Mouse (Mus musculus): ENCODE results near the gene Thrb. TPM values are rescaled to one million over a fixed set of nuclear protein-coding genes. Genes with fewer than 3 reads are reported as not detected.

Gene Thrb
- polyA plus RNA-seq, 1 experiment, result 0.13 TPM

- H3K9ac ChIP-seq (ENCODE audit: low read depth, poor library complexity, severe bottlenecking), result no peak overlapping the region
- TF ChIP-seq CTCF (IDR thresholded peaks at IDR 0.05; ENCODE audit: low read depth, low read length) (no peak), EP300 (IDR thresholded peaks at IDR 0.05; ENCODE audit: insufficient read depth, low read depth, low read length) (no peak), POLR2A (IDR thresholded peaks at IDR 0.05; ENCODE audit: insufficient read depth, low read length) (no peak)
- H3K4me3 ChIP-seq (ENCODE audit: low read depth, low read length), result no peak overlapping the region
- no peaks in the 10 kb centered on the region for H3K4me1 ChIP-seq (ENCODE audit: control insufficient read depth, insufficient read depth, low read length)
- H3K27me3 ChIP-seq (ENCODE audit: control insufficient read depth, insufficient read depth, low read length, poor library complexity, severe bottlenecking), result no peaks in the 10 kb centered on the region
- H3K27ac ChIP-seq (ENCODE audit: insufficient read depth, low read length), result no peak overlapping the region
- no peaks in the 10 kb centered on the region for H3K9me3 ChIP-seq (replicated peaks; ENCODE audit: control insufficient read depth, insufficient read depth, low read length, poor library complexity, severe bottlenecking)
- H3K36me3 ChIP-seq (ENCODE audit: control insufficient read depth, insufficient read depth, low read length, poor library complexity, severe bottlenecking), result no peaks in the 10 kb centered on the region
These were observed 62.9 kb downstream of the Thrb start for GRCm38 (mm10) chr14:17722824-17723445.

GRCm38 (mm10) chr14:17724577-17724976 lies 64.5 kb downstream of the Thrb start:
- Histone ChIP-seq H3K9ac (ENCODE audit: low read depth, poor library complexity, severe bottlenecking) (no peak overlapping the region), H3K4me1 (ENCODE audit: control insufficient read depth, insufficient read depth, low read length) (no peaks in the 10 kb centered on the region), H3K36me3 (ENCODE audit: control insufficient read depth, insufficient read depth, low read length, poor library complexity, severe bottlenecking) (no peaks in the 10 kb centered on the region), H3K27ac (ENCODE audit: insufficient read depth, low read length) (no peak overlapping the region), H3K9me3 (replicated peaks; ENCODE audit: control insufficient read depth, insufficient read depth, low read length, poor library complexity, severe bottlenecking) (no peaks in the 10 kb centered on the region), H3K4me3 (ENCODE audit: low read depth, low read length) (no peak overlapping the region), H3K27me3 (ENCODE audit: control insufficient read depth, insufficient read depth, low read length, poor library complexity, severe bottlenecking) (no peaks in the 10 kb centered on the region)
- no peak for TF ChIP-seq EP300 (IDR thresholded peaks at IDR 0.05; ENCODE audit: insufficient read depth, low read depth, low read length)
- no peak for TF ChIP-seq POLR2A (IDR thresholded peaks at IDR 0.05; ENCODE audit: insufficient read depth, low read length)
- TF ChIP-seq CTCF (IDR thresholded peaks at IDR 0.05; ENCODE audit: low read depth, low read length), result no peak

GRCm38 (mm10) chr14:17726906-17727305 lies 66.8 kb downstream of the Thrb start:
- no peak overlapping the region for H3K4me3 ChIP-seq (ENCODE audit: low read depth, low read length)
- no peaks in the 10 kb centered on the region for H3K4me1 ChIP-seq (ENCODE audit: control insufficient read depth, insufficient read depth, low read length)
- H3K9ac ChIP-seq (ENCODE audit: low read depth, poor library complexity, severe bottlenecking), result no peak overlapping the region
- TF ChIP-seq CTCF (IDR thresholded peaks at IDR 0.05; ENCODE audit: low read depth, low read length) (no peak), EP300 (IDR thresholded peaks at IDR 0.05; ENCODE audit: insufficient read depth, low read depth, low read length) (no peak), POLR2A (IDR thresholded peaks at IDR 0.05; ENCODE audit: insufficient read depth, low read length) (no peak)
- no peaks in the 10 kb centered on the region for H3K36me3 ChIP-seq (ENCODE audit: control insufficient read depth, insufficient read depth, low read length, poor library complexity, severe bottlenecking)
- no peak overlapping the region for H3K27ac ChIP-seq (ENCODE audit: insufficient read depth, low read length)
- no peaks in the 10 kb centered on the region for H3K27me3 ChIP-seq (ENCODE audit: control insufficient read depth, insufficient read depth, low read length, poor library complexity, severe bottlenecking)
- H3K9me3 ChIP-seq (replicated peaks; ENCODE audit: control insufficient read depth, insufficient read depth, low read length, poor library complexity, severe bottlenecking), result no peaks in the 10 kb centered on the region

- H3K4me1 ChIP-seq (ENCODE audit: control insufficient read depth, insufficient read depth, low read length), result no peaks in the 10 kb centered on the region
- H3K36me3 ChIP-seq (ENCODE audit: control insufficient read depth, insufficient read depth, low read length, poor library complexity, severe bottlenecking), result no peaks in the 10 kb centered on the region
- no peaks in the 10 kb centered on the region for H3K9me3 ChIP-seq (replicated peaks; ENCODE audit: control insufficient read depth, insufficient read depth, low read length, poor library complexity, severe bottlenecking)
- H3K9ac ChIP-seq (ENCODE audit: low read depth, poor library complexity, severe bottlenecking), result no peak overlapping the region
- no peak for TF ChIP-seq POLR2A (IDR thresholded peaks at IDR 0.05; ENCODE audit: insufficient read depth, low read length)
- no peak for TF ChIP-seq EP300 (IDR thresholded peaks at IDR 0.05; ENCODE audit: insufficient read depth, low read depth, low read length)
- TF ChIP-seq CTCF (IDR thresholded peaks at IDR 0.05; ENCODE audit: low read depth, low read length), result no peak
- H3K27ac ChIP-seq (ENCODE audit: insufficient read depth, low read length), result no peak overlapping the region
- H3K4me3 ChIP-seq (ENCODE audit: low read depth, low read length), result no peak overlapping the region
- no peaks in the 10 kb centered on the region for H3K27me3 ChIP-seq (ENCODE audit: control insufficient read depth, insufficient read depth, low read length, poor library complexity, severe bottlenecking)
These were observed 67.8 kb downstream of the Thrb start for GRCm38 (mm10) chr14:17727878-17728277.

GRCm38 (mm10) chr14:17728889-17729288 lies 68.8 kb downstream of the Thrb start:
- Histone ChIP-seq H3K4me1 (ENCODE audit: control insufficient read depth, insufficient read depth, low read length) (no peaks in the 10 kb centered on the region), H3K27me3 (ENCODE audit: control insufficient read depth, insufficient read depth, low read length, poor library complexity, severe bottlenecking) (no peaks in the 10 kb centered on the region), H3K9ac (ENCODE audit: low read depth, poor library complexity, severe bottlenecking) (no peak overlapping the region), H3K27ac (ENCODE audit: insufficient read depth, low read length) (no peak overlapping the region), H3K9me3 (replicated peaks; ENCODE audit: control insufficient read depth, insufficient read depth, low read length, poor library complexity, severe bottlenecking) (no peaks in the 10 kb centered on the region), H3K36me3 (ENCODE audit: control insufficient read depth, insufficient read depth, low read length, poor library complexity, severe bottlenecking) (no peaks in the 10 kb centered on the region), H3K4me3 (ENCODE audit: low read depth, low read length) (no peak overlapping the region)
- no peak for TF ChIP-seq EP300 (IDR thresholded peaks at IDR 0.05; ENCODE audit: insufficient read depth, low read depth, low read length)
- no peak for TF ChIP-seq CTCF (IDR thresholded peaks at IDR 0.05; ENCODE audit: low read depth, low read length)

GRCm38 (mm10) chr14:17731020-17731419 lies 71.0 kb downstream of the Thrb start:
- TF ChIP-seq CTCF (IDR thresholded peaks at IDR 0.05; ENCODE audit: low read depth, low read length), result no peak
- TF ChIP-seq EP300 (IDR thresholded peaks at IDR 0.05; ENCODE audit: insufficient read depth, low read depth, low read length), result no peak
- no peak for TF ChIP-seq POLR2A (IDR thresholded peaks at IDR 0.05; ENCODE audit: insufficient read depth, low read length)
- no peak overlapping the region for H3K9ac ChIP-seq (ENCODE audit: low read depth, poor library complexity, severe bottlenecking)
- no peaks in the 10 kb centered on the region for H3K4me1 ChIP-seq (ENCODE audit: control insufficient read depth, insufficient read depth, low read length)
- H3K4me3 ChIP-seq (ENCODE audit: low read depth, low read length), result no peak overlapping the region
- H3K36me3 ChIP-seq (ENCODE audit: control insufficient read depth, insufficient read depth, low read length, poor library complexity, severe bottlenecking), result no peaks in the 10 kb centered on the region
- H3K9me3 ChIP-seq (replicated peaks; ENCODE audit: control insufficient read depth, insufficient read depth, low read length, poor library complexity, severe bottlenecking), result no peaks in the 10 kb centered on the region
- no peaks in the 10 kb centered on the region for H3K27me3 ChIP-seq (ENCODE audit: control insufficient read depth, insufficient read depth, low read length, poor library complexity, severe bottlenecking)
- no peak overlapping the region for H3K27ac ChIP-seq (ENCODE audit: insufficient read depth, low read length)
